Mouse (Mus musculus): Measurements from ENCODE around the gene Eftud2.

DNA sequence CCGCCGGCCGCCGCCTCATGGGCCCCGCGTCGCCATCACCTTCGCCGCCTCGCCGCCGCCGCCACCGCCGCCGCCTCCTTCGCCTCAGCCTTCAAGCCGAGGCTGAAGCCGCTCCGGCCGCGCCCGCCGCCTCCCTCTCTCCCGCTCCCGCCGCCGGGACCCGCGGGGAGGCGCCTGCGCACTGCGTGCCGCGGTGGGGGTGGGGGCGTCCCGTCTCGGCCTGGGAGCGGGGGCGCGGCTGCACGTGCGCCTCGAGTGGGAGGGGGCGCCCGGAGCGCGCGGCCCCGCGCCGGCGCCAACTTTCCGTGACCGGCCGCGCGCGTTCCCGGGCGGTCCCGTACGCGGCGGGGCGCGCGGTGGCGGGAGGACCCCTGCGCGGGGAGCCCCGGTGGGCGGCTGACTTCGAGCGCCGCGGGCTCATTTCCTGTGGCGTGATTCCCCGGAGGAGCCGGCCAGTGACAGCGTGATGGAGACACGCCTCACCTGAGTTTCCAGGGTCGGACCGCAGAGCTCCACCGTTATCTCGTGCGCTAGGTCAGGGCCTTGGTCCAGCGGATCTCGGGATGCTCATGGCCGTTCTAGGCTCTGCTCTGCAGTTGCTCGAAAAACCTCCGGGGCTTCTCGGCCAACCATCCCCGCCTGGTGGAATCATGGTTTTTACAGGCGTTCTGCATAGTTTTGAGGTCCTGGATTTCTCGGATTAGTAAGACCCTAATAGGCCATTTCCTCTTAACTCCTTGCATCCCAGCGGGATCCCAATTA lies 61.6 kb downstream of the Eftud2 start, which contains the start of gene Gjc1:
- TF ChIP-seq CTCF (IDR thresholded peaks at IDR 0.05; ENCODE audit: control insufficient read depth, insufficient read depth, low read length) (no peak), POLR2A (IDR thresholded peaks at IDR 0.05; ENCODE audit: borderline replicate concordance, control insufficient read depth, low read depth, low read length) (no peak)
